Mouse (Mus musculus): ENCODE data around the gene Tram1l1. TPM values are rescaled to one million over a fixed set of nuclear protein-coding genes. Genes with fewer than 3 reads are reported as not detected.
"Not testable (repeated sequence)": the region's sequence is repeated elsewhere in the genome, so short reads cannot be mapped to it uniquely, and the experiment has no call there.

Tram1l1 gene
- 15.6 and 21.7 TPM in 2 replicates for polyA plus RNA-seq (2016; fragmentation: Nextera tagmentation; extraction: Ambion mirVana)

- peak within 1 kb of the TSS; percentile 72 for H3K4me3 ChIP-seq
- peak within 1 kb of the TSS; percentile 89 for H3K27ac ChIP-seq (replicated peaks)
- no peaks in the 10 kb centered on the region for H3K36me3 ChIP-seq
- no peaks in the 10 kb centered on the region for H3K27me3 ChIP-seq (ENCODE audit: low read depth, poor library complexity, severe bottlenecking)
- WGBS: 4% methylated on average over 52 of the region's 53 CpGs
- H3K4me1 ChIP-seq: peaks cover 26% of the 10 kb centered on the region
- H3K9me3 ChIP-seq (replicated peaks): no peaks in the 10 kb centered on the region
- peak; percentile 91 for DNase-seq (ENCODE audit: low spot score)
Observed at GRCm38 (mm10) chr3:124320821-124321576, at the start of gene Tram1l1. Gene Tram1l1 (plus strand): TSS chr3:124320855.

- H3K36me3 ChIP-seq: no peaks in the 10 kb centered on the region
- peaks cover 20% of the 10 kb centered on the region; the same call in 1 of the 2 replicates for H3K4me1 ChIP-seq
- H3K27me3 ChIP-seq (ENCODE audit: low read depth, poor library complexity, severe bottlenecking): no peaks in the 10 kb centered on the region
- DNase-seq (ENCODE audit: low spot score): no peak
- H3K9me3 ChIP-seq (replicated peaks): no peaks in the 10 kb centered on the region
- WGBS: 76% methylated on average over 4 of the region's 4 CpGs
- H3K27ac ChIP-seq (replicated peaks): no peak overlapping the region
- H3K4me3 ChIP-seq: no peak overlapping the region
Observed at GRCm38 (mm10) chr3:124271229-124271628, 49.4 kb upstream of the Tram1l1 start.

GRCm38 (mm10) chr3:124271668-124272067 lies 49.0 kb upstream of the Tram1l1 start:
- H3K4me3 ChIP-seq: no peak overlapping the region
- WGBS: 72% methylated on average over 3 of the region's 3 CpGs
- peaks cover 17% of the 10 kb centered on the region; the same call in 1 of the 2 replicates for H3K4me1 ChIP-seq
- H3K9me3 ChIP-seq (replicated peaks): no peaks in the 10 kb centered on the region
- DNase-seq (ENCODE audit: low spot score): no peak
- no peaks in the 10 kb centered on the region for H3K36me3 ChIP-seq
- H3K27ac ChIP-seq (replicated peaks): no peak overlapping the region
- no peaks in the 10 kb centered on the region for H3K27me3 ChIP-seq (ENCODE audit: low read depth, poor library complexity, severe bottlenecking)

- Histone ChIP-seq H3K4me1 (peaks cover 14% of the 10 kb centered on the region; the same call in 1 of the 2 replicates), H3K27ac (replicated peaks) (no peak overlapping the region; the same call in 1 of the 2 replicates), H3K9me3 (replicated peaks) (no peaks in the 10 kb centered on the region), H3K27me3 (ENCODE audit: low read depth, poor library complexity, severe bottlenecking) (no peaks in the 10 kb centered on the region), H3K36me3 (no peaks in the 10 kb centered on the region), H3K4me3 (no peak overlapping the region)
- 59% methylated on average over 2 of the region's 2 CpGs for WGBS
- peak; percentile 23 for DNase-seq (ENCODE audit: low spot score)
Observed at GRCm38 (mm10) chr3:124272465-124273089, 48.1 kb upstream of the Tram1l1 start.

- H3K27me3 ChIP-seq (ENCODE audit: low read depth, poor library complexity, severe bottlenecking); H3K4me3 ChIP-seq; H3K36me3 ChIP-seq; H3K9me3 ChIP-seq (replicated peaks); H3K27ac ChIP-seq (replicated peaks): not testable (repeated sequence)
- WGBS: 17% methylated on average over 13 of the region's 13 CpGs
- H3K4me1 ChIP-seq: peaks cover 14% of the 10 kb centered on the region; the same call in 1 of the 2 replicates
- DNase-seq (ENCODE audit: low spot score): peak; percentile 53
Observed at GRCm38 (mm10) chr3:124274928-124275609, 45.6 kb upstream of the Tram1l1 start.

GRCm38 (mm10) chr3:124288936-124289335 lies 31.7 kb upstream of the Tram1l1 start:
- WGBS: 49% methylated on average over 7 of the region's 7 CpGs
- not testable (repeated sequence) for H3K4me3 ChIP-seq; H3K4me1 ChIP-seq; H3K27me3 ChIP-seq (ENCODE audit: low read depth, poor library complexity, severe bottlenecking); DNase-seq (ENCODE audit: low spot score); H3K36me3 ChIP-seq; H3K9me3 ChIP-seq (replicated peaks); H3K27ac ChIP-seq (replicated peaks)

- peaks cover 26% of the 10 kb centered on the region for H3K4me1 ChIP-seq
- no peak for DNase-seq (ENCODE audit: low spot score)
- 85% methylated on average over 4 of the region's 4 CpGs for WGBS
- no peaks in the 10 kb centered on the region for H3K36me3 ChIP-seq
- no peak overlapping the region for H3K27ac ChIP-seq (replicated peaks)
- no peaks in the 10 kb centered on the region for H3K27me3 ChIP-seq (ENCODE audit: low read depth, poor library complexity, severe bottlenecking)
- H3K9me3 ChIP-seq (replicated peaks): no peaks in the 10 kb centered on the region
- H3K4me3 ChIP-seq: no peak overlapping the region
Observed at GRCm38 (mm10) chr3:124319254-124319653, 1.4 kb upstream of the Tram1l1 start.

GRCm38 (mm10) chr3:124320398-124320797 lies 257 bp upstream of the Tram1l1 start:
- Histone ChIP-seq H3K4me1 (peaks cover 26% of the 10 kb centered on the region), H3K4me3 (peak overlapping the region; percentile 72), H3K27me3 (ENCODE audit: low read depth, poor library complexity, severe bottlenecking) (no peaks in the 10 kb centered on the region), H3K9me3 (replicated peaks) (no peaks in the 10 kb centered on the region), H3K27ac (replicated peaks) (peak overlapping the region; percentile 89), H3K36me3 (no peaks in the 10 kb centered on the region)
- WGBS: 19% methylated on average over 2 of the region's 2 CpGs
- no peak for DNase-seq (ENCODE audit: low spot score)

- H3K27me3 ChIP-seq (ENCODE audit: low read depth, poor library complexity, severe bottlenecking): no peaks in the 10 kb centered on the region
- H3K27ac ChIP-seq (replicated peaks): no peak overlapping the region
- DNase-seq (ENCODE audit: low spot score): no peak
- H3K36me3 ChIP-seq: no peaks in the 10 kb centered on the region
- no peaks in the 10 kb centered on the region for H3K4me1 ChIP-seq
- no peaks in the 10 kb centered on the region for H3K9me3 ChIP-seq (replicated peaks)
- no peak overlapping the region for H3K4me3 ChIP-seq
Observed at GRCm38 (mm10) chr3:124346445-124346844, 25.8 kb downstream of the Tram1l1 start.

GRCm38 (mm10) chr3:124357533-124357932 lies 36.9 kb downstream of the Tram1l1 start:
- no peaks in the 10 kb centered on the region for H3K9me3 ChIP-seq (replicated peaks)
- H3K27me3 ChIP-seq (ENCODE audit: low read depth, poor library complexity, severe bottlenecking): no peaks in the 10 kb centered on the region
- no peak for DNase-seq (ENCODE audit: low spot score)
- H3K27ac ChIP-seq (replicated peaks): no peak overlapping the region
- H3K4me1 ChIP-seq: no peaks in the 10 kb centered on the region
- H3K4me3 ChIP-seq: no peak overlapping the region
- H3K36me3 ChIP-seq: no peaks in the 10 kb centered on the region
- 91% methylated on average over 3 of the region's 3 CpGs for WGBS

- DNase-seq (ENCODE audit: low spot score): no peak
- 91% methylated on average over 2 of the region's 2 CpGs for WGBS
- Histone ChIP-seq H3K27me3 (ENCODE audit: low read depth, poor library complexity, severe bottlenecking) (no peaks in the 10 kb centered on the region), H3K36me3 (no peaks in the 10 kb centered on the region), H3K9me3 (replicated peaks) (no peaks in the 10 kb centered on the region), H3K4me1 (no peaks in the 10 kb centered on the region), H3K27ac (replicated peaks) (no peak overlapping the region), H3K4me3 (no peak overlapping the region)
Observed at GRCm38 (mm10) chr3:124372031-124372430, 51.4 kb downstream of the Tram1l1 start.
